Mouse (Mus musculus): ENCODE data around the gene Vsig4. TPM values are rescaled to one million over a fixed set of nuclear protein-coding genes. Genes with fewer than 3 reads are reported as not detected.
"Not testable (repeated sequence)": the region's sequence is repeated elsewhere in the genome, so short reads cannot be mapped to it uniquely, and the experiment has no call there.

Vsig4 gene
- total RNA-seq (2015; ENCODE audit: low replicate concordance) (1.7 and 2.7 TPM in 2 replicates), total RNA-seq (2017; ENCODE audit: low replicate concordance) (0.42 and 0.94 TPM in 2 replicates)

DNA sequence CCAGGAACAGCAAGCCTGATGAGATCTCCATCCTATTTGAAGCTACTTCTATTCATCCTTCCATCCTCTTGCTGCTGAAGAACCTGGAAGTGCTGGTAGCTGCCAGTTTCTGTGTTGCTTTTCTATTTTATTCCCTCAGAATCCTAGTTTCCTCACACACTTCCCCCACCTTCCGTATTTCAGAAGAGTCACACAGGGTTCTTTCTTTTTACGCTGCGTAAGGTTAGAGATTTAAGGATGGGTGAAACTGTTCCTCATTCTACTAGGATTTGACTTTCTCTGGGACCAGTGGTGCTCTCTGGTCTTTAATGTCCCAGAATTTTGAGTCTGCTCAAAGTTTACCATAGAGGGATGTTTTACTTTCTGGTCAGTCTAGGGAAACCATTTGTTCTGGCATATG lies at the start of gene Vsig4:
Gene Vsig4 (minus strand): TSS at position 101 of the 400 bp plus-strand sequence.
- no peak for ATAC-seq (replicated peaks; ENCODE audit: low FRiP score, poor library complexity, severe bottlenecking)

GRCm38 (mm10) chrX:96339108-96339507 lies 45.9 kb upstream of the Vsig4 start:
- ATAC-seq (replicated peaks; ENCODE audit: low FRiP score, poor library complexity, severe bottlenecking), result no peak

GRCm38 (mm10) chrX:96329764-96330163 lies 36.5 kb upstream of the Vsig4 start:
- no peak for ATAC-seq (replicated peaks; ENCODE audit: low FRiP score, poor library complexity, severe bottlenecking)

GRCm38 (mm10) chrX:96256509-96256908 lies 36.7 kb downstream of the Vsig4 start:
- ATAC-seq (replicated peaks; ENCODE audit: low FRiP score, poor library complexity, severe bottlenecking), result no peak

DNA sequence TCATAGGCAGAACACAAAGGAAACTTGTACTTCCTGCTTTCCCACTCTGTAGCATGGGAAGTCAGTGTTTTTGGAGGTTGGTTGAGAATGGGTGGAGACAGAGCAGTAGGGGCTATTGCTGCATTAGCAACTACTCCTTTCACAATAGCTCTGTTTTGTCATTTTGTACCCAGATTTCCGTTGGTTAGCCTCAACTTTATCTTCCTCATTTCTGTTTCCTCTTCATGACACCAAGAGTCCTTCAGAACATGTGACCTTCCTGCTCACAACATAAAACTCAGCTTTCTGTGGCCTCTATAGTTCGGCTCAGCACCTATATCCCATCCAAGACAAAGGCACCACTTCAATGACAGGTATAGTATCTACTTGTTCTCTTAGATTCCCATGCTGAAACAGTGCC lies 53.6 kb downstream of the Vsig4 start:
- ATAC-seq (replicated peaks; ENCODE audit: low FRiP score, poor library complexity, severe bottlenecking), result no peak

DNA sequence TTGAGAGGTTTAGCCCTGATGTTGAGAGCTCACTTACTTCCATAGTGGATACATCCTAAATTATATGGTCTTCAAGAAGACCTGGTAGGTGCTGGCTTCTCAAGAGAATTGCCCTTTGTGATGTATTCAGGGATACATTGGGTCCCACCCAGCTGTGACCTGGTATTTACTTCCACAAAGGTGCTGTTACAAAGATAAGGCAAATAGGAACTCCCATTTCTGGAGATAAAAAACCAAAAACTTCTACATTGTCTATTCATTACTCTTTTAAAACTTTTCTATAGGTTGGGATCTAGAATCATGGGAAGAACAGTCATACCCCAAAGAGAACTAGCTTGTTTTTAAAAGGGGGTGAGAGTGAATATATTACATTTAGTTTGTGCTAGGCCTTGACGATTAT lies 54.2 kb downstream of the Vsig4 start:
- no peak for ATAC-seq (replicated peaks; ENCODE audit: low FRiP score, poor library complexity, severe bottlenecking)

DNA sequence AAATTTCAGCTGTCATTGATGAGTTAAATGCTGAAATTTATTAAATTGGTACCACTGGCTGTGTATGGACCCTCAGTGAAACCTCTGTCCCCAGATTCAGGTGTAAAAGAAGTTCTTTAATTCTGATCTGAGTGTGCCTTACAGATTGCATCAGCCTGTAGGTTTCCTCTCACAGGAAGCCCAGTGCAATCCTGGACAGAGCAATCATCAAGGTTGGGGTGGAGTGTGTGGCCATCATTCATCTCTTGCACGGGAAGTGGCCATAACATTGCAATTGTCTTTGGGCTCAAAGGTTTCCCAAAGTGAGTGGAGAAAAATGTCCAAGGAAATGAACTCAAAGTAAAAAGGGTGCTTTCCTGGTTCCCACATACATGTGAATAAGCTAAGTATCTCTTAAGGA lies 57.5 kb downstream of the Vsig4 start:
- no peak for ATAC-seq (replicated peaks; ENCODE audit: low FRiP score, poor library complexity, severe bottlenecking)

GRCm38 (mm10) chrX:96227030-96227429 lies 66.2 kb downstream of the Vsig4 start:
- no peak for ATAC-seq (replicated peaks; ENCODE audit: low FRiP score, poor library complexity, severe bottlenecking)

- no peak for ATAC-seq (replicated peaks; ENCODE audit: low FRiP score, poor library complexity, severe bottlenecking)
Measured at GRCm38 (mm10) chrX:96225474-96225873, 67.8 kb downstream of the Vsig4 start.

GRCm38 (mm10) chrX:96224210-96224609 lies 69.0 kb downstream of the Vsig4 start:
- ATAC-seq (replicated peaks; ENCODE audit: low FRiP score, poor library complexity, severe bottlenecking), result no peak

GRCm38 (mm10) chrX:96218088-96218487 lies 75.2 kb downstream of the Vsig4 start:
- no peak for ATAC-seq (replicated peaks; ENCODE audit: low FRiP score, poor library complexity, severe bottlenecking)

DNA sequence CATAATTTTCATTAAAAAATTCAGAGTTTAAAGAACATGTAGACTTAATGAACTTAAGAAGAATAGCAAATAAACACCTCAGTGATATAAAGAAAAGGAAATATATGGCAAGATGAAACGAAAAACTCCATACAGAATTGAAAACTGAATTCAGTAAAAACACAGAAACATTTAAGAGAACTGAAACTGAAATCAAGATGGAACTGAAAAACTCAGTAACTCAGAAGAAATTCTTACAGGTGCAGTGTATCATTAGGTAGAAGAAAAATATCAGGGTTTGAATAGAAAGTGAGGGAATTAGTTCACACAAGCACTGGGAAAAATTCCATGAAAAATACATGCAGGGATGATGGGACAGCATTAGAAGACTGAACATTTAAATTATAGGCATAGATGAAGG lies 86.4 kb downstream of the Vsig4 start:
- ATAC-seq (replicated peaks; ENCODE audit: low FRiP score, poor library complexity, severe bottlenecking), result no peak

GRCm38 (mm10) chrX:96205143-96205542 lies 88.1 kb downstream of the Vsig4 start:
- ATAC-seq (replicated peaks; ENCODE audit: low FRiP score, poor library complexity, severe bottlenecking), result not testable (repeated sequence)

Other genes starting within 250 kb of the Vsig4 start
- 110 and 131 TPM in 2 replicates for gene Msn, start 197.4 kb downstream of the Vsig4 start, total RNA-seq (2015; ENCODE audit: low replicate concordance)
- 38.0 and 38.9 TPM in 2 replicates for gene Msn, start 197.4 kb downstream of the Vsig4 start, total RNA-seq (2017; ENCODE audit: low replicate concordance)
- gene Heph, start 161.9 kb upstream of the Vsig4 start, total RNA-seq (2015; ENCODE audit: low replicate concordance), result 0.77 TPM in 1 of 2 replicates, not detected in the other
- not detected in 2 replicates for gene Heph, start 161.9 kb upstream of the Vsig4 start, total RNA-seq (2017; ENCODE audit: low replicate concordance)
- gene Hsf3, start 162.9 kb upstream of the Vsig4 start, total RNA-seq (2015; ENCODE audit: low replicate concordance), result not detected in 2 replicates
- gene Hsf3, start 162.9 kb upstream of the Vsig4 start, total RNA-seq (2017; ENCODE audit: low replicate concordance), result 0.68 TPM in 1 of 2 replicates, not detected in the other

All from erythroblast, adult 5-6 weeks (primary cell).